Mouse (Mus musculus) lung, adult 2 months (tissue): ENCODE results near the gene Gcm1. TPM values are rescaled to one million over a fixed set of nuclear protein-coding genes. Genes with fewer than 3 reads are reported as not detected.
"Not testable (repeated sequence)": the region's sequence is repeated elsewhere in the genome, so short reads cannot be mapped to it uniquely, and the experiment has no call there.

Source experiments
- DNase-seq: peaks from one replicate; pipeline ENCODE4 v3.0.0; 2022
- H3K4me1 ChIP-seq: fragments of 200-500 bp; 2 replicates; pipeline ENCODE4 v1.6.1; 2011; ENCODE audit warnings: low read length; ENCODE audit not compliant: control insufficient read depth, insufficient read depth
- H3K4me3 ChIP-seq: fragments of 200-500 bp; replicated peaks from 2 replicates; pipeline ENCODE3; 2011; ENCODE audit warnings: low read depth, mild to moderate bottlenecking, control low read depth, low read length; ENCODE audit errors: extremely low read depth
- CTCF ChIP-seq: fragments of 200-500 bp; IDR thresholded peaks from 2 replicates; pipeline ENCODE4 v1.5.1; 2011; ENCODE audit warnings: mild to moderate bottlenecking, low read length, control low read depth; ENCODE audit not compliant: insufficient read depth
- POLR2A ChIP-seq: fragments of 200-500 bp; IDR thresholded peaks from 2 replicates; pipeline ENCODE4 v1.6.1; 2011; ENCODE audit warnings: low read depth, mild to moderate bottlenecking, control low read depth, low read length, borderline replicate concordance; ENCODE audit errors: extremely low read depth
- WGBS: fragments of 180-500 bp; shearing (Covaris S2); methylation state at CpG from one replicate; pipeline ENCODE4 v1.1.7; 2018; 5-methylcytosine and 5-hydroxymethylcytosine counted together
- polyA plus RNA-seq: library from polyadenylated mRNA; depleted of rRNA; stranded (reverse); fragments of >200 nt; gene quantifications from 2 replicates; pipeline ENCODE4 v1.2.3, GENCODE M21; 2012

Gene Gcm1
- polyA plus RNA-seq, 1 experiment: not detected

DNA sequence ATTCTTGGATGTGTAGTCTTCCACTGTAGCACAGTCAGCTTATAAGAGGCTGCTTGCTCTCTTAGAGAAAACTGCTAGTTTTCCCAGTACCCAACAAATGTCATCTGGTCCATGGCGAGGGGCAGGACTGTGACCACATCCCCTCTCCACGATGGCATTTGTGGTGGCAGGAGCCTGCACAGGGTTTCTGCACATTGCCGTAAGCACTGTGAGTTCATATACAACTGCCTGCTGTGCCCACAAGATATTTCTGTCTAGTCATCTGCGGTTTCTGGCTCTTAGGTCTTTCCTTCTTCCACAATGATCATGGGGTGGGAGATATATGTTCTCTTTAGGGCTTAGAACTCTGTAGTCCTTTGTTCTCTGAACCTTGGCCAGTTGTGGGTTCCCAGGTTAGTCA lies 19.9 kb downstream of the Gcm1 start:
- Histone ChIP-seq H3K4me1 (no peaks in the 10 kb centered on the region), H3K4me3 (no peak overlapping the region)
- no peak for DNase-seq
- 83% methylated on average over 4 of the region's 4 CpGs for WGBS
- no peak for TF ChIP-seq POLR2A
- TF ChIP-seq CTCF: no peak

DNA sequence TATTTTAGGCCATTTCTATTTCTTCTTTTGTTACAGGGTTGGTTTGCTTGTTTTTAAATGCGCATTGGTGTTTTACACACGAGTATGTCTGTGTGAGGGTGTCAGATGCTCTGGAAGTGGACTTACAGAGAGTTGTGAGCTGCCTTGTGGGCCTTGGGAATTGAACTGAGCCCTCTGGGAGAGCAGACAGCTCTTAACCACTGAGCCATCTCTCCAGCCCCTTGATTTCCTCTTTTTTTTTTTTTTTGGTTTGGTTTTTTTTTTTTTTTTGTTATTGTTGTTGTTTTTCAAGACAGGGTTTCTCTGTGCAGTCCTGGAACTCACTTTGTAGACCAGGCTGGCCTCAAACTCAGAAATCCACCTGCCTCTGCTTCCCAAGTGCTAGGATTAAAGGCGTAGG lies 21.6 kb downstream of the Gcm1 start:
- not testable (repeated sequence) for DNase-seq, H3K4me3 ChIP-seq, H3K4me1 ChIP-seq
- 85% methylated on average over 3 of the region's 3 CpGs for WGBS

DNA sequence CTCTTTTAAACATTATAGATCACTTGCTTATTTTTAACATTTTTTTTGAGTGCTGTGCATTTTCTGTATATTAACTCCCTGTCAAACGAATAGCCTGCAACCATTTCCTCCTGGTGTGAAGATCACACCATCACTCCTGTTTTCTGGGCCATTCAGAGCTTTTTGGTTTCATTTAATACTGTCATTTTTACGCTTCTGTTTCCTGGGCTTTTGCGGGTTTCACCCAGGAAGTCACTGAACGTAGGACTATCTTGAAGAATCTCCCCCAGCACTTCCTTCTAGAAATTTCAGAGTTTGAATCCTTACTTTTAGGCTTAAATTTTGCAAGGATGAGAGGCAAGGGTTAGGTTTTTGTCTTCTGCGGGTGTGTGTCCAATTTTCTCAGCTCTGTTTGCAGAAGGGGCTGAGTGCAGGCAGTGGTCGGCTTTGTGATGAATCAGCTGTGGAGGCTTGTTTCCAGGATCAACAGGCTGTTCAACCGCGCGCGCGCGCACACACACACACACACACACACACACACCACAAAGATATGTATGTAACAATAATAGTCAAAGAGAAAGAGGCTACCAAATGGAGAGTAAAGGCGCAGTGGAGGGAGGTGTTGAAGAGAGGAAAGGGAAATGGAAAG lies 22.1 kb downstream of the Gcm1 start:
- Histone ChIP-seq H3K4me1 (no peaks in the 10 kb centered on the region), H3K4me3 (no peak overlapping the region)
- 82% methylated on average over 13 of the region's 13 CpGs for WGBS
- DNase-seq: no peak
- TF ChIP-seq POLR2A (no peak), CTCF (no peak)

GRCm38 (mm10) chr9:78075256-78075655 lies 23.5 kb downstream of the Gcm1 start:
- TF ChIP-seq POLR2A (no peak), CTCF (no peak)
- Histone ChIP-seq H3K4me3 (no peak overlapping the region), H3K4me1 (no peaks in the 10 kb centered on the region)
- WGBS: 90% methylated on average over 3 of the region's 3 CpGs
- no peak for DNase-seq

- no peaks in the 10 kb centered on the region for H3K4me1 ChIP-seq
- no peak overlapping the region for H3K4me3 ChIP-seq
- TF ChIP-seq CTCF (no peak), POLR2A (no peak)
- WGBS: 21% methylated on average over 2 of the region's 2 CpGs
- no peak for DNase-seq
Observed at GRCm38 (mm10) chr9:78078240-78078639, 26.5 kb downstream of the Gcm1 start.

DNA sequence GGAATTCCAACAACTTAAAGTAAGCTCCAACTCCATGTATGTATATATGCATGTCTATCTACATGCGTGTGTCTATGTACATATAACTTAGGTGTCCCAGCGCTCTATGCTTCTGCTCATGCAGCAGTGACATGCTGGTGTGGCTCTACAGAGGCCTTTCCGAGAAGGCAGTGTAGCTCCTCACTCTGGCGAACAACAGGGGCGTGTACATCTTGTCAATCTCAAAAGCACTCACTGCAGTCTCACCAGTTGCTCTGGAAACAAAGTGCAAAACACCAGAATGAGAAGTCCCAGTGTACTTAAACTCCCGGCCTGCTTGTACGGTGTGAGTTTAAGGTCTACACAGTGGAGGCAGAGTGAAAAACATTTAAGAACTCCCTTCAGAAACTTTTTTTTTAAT lies 30.1 kb downstream of the Gcm1 start:
- H3K4me3 ChIP-seq: no peak overlapping the region
- 79% methylated on average over 7 of the region's 7 CpGs for WGBS
- no peaks in the 10 kb centered on the region for H3K4me1 ChIP-seq
- DNase-seq: no peak
- TF ChIP-seq CTCF: no peak
- no peak for TF ChIP-seq POLR2A

DNA sequence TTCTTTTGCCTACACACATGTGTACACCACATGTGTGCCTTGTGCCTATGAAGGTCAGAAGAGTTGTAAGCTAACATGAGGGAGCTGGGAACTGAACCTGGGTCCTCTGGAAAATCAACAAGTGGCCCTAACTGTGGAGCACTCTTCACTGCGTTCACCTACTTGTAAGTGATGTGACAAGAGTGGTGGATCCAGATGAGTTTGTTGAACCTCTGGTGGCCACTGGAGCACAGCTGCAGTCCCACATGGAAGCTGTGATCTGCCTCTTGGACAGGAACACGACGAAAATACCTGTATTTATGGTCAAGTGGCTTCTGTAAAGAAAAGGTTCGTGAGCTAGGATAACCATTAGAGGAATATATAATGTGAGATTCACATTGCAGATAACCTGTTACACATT lies 32.6 kb downstream of the Gcm1 start:
- no peak overlapping the region for H3K4me3 ChIP-seq
- DNase-seq: no peak
- WGBS: 90% methylated on average over 4 of the region's 4 CpGs
- TF ChIP-seq CTCF (no peak), POLR2A (no peak)
- no peaks in the 10 kb centered on the region for H3K4me1 ChIP-seq

DNA sequence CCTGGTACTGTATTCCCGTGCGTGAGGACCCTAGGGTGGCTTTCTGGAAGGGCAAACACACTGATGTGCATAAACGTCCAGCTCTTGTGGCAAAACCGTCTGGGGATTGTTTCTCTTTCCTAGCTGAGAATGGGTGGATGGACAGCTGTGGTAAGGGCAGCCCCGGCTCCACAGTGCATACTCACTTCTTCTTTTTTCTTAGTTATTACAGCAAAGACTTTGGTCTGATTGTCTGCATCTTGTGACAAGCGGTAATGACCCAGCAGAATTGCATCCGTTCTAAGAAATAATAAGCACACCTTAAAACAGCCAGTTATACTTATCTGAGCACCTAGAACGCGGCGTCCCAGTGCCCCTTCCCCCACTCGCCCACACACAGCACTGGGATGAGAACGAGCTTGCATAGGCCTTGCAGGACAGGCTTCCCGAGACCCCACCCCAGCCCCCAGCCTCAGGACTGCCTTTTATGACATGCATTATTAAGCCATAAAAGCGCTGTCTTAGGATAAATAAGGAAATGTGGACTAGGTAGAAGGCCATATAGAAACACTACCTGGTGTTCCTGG lies 34.1 kb downstream of the Gcm1 start:
- no peak overlapping the region for H3K4me3 ChIP-seq
- H3K4me1 ChIP-seq: no peaks in the 10 kb centered on the region
- no peak for DNase-seq
- TF ChIP-seq POLR2A (no peak), CTCF (no peak)
- WGBS: 82% methylated on average over 14 of the region's 14 CpGs

- 93% methylated on average over 9 of the region's 9 CpGs for WGBS
- H3K4me3 ChIP-seq: no peak overlapping the region
- DNase-seq: no peak
- TF ChIP-seq POLR2A (no peak), CTCF (no peak)
- no peaks in the 10 kb centered on the region for H3K4me1 ChIP-seq
Observed at GRCm38 (mm10) chr9:78087751-78088150, 36.0 kb downstream of the Gcm1 start.

GRCm38 (mm10) chr9:78088521-78088920 lies 36.8 kb downstream of the Gcm1 start:
- H3K4me1 ChIP-seq: no peaks in the 10 kb centered on the region
- no peak for TF ChIP-seq POLR2A
- no peak for TF ChIP-seq CTCF
- H3K4me3 ChIP-seq: no peak overlapping the region
- WGBS: 72% methylated on average over 4 of the region's 4 CpGs
- DNase-seq: no peak

- DNase-seq: no peak
Observed at GRCm38 (mm10) chr9:78088971-78089370, 37.2 kb downstream of the Gcm1 start.

More at GRCm38 (mm10) chr9:78088971-78089370, 37.2 kb downstream of the Gcm1 start:
- TF ChIP-seq CTCF (no peak), POLR2A (no peak)
- Histone ChIP-seq H3K4me1 (no peaks in the 10 kb centered on the region), H3K4me3 (no peak overlapping the region)
- WGBS: 74% methylated on average over 7 of the region's 7 CpGs
